ENCODE assay signal across 11 mouse cellular contexts in genomic region chr9:23167056-23167591, GRCm38 (mm10). TPM values are rescaled to one million over a fixed set of nuclear protein-coding genes. Genes with fewer than 3 reads are reported as not detected.
"Had no signal": no experiment of that assay in that cellular context is flagged by ENCODE, and none has a peak within 500 bp of the region (broad histone marks: within the 10 kb centered on the region; RNA-seq: fewer than 3 reads in every experiment).

No protein-coding gene starts in this region.

- H3K4me3 ChIP-seq: limb, embryonic 12.5 days; midbrain, embryonic 12.5 days had no signal

- DNase-seq: liver; right cerebral cortex, postnatal 4 days; spleen, adult 18-20 months; thymus, adult 18-20 months; thymus, postnatal 14 days had no signal

- H3K27ac ChIP-seq: kidney, postnatal 0 days; limb, embryonic 12.5 days; liver, embryonic 14.5 days; midbrain, embryonic 12.5 days had no signal

RNA-seq across cellular contexts. Expression of gene Bmper, which starts 55.8 kb away (rescaled TPM):
- total RNA-seq: megakaryocyte-erythroid progenitor cell, adult 5-6 weeks; neutrophil, adult 5-6 weeks had no signal
